Mouse (Mus musculus) left cerebral cortex, adult 11 months (tissue): ENCODE measurements at regions not wholly inside any gene's neighbourhood (a gene's known extent, or its start where the extent isn't known, plus 50 kb on each side); places are given as distances from the start of the nearest gene placed in this dataset.

Experiments
- DNase-seq: peaks from one replicate; pipeline ENCODE4 v3.0.0; 2022; ENCODE audit warnings: low spot score

- DNase-seq: no peak
Observed at GRCm38 (mm10) chr3:17772886-17773285, 175.3 kb upstream of the Cypt12 start.

DNA sequence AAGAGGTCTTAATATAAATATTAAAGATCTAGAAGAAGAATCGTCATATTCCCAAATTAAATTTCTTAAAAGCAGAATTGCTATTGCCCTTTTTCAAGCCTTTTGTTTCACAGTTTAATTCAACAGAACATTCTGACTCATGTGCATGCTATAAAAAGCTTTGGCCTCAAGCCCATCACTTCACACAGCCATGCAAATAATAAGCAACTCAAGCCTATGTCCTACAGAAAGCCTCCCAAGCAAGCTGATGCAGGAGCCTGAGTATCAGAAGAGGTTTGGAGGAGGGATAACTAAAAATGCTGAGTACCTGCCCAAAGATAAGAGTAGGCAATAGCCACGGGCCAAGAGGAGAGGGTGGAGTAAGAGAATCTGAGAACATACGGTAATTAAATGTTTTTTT, 169.1 kb upstream of the Cypt12 start:
- no peak for DNase-seq

DNA sequence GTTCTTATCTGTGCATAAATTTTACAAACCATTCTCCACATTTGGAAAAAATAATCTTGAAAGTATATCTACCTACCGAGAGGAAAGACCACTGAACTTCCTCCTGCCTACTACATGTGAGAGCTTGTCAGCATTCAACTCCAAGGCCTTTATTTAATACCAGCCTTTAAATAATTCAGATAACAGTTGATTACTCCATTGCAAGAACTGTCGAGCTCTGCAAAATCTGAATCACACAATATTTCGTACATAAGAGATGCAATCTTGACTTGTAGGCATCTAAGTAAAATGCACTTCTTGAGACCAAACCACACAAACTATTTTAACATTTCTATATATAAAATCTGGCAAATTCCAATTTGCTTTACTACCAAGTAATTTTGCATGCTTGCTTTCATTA, 164.1 kb upstream of the Cypt12 start:
- DNase-seq: no peak

- no peak for DNase-seq
Observed at GRCm38 (mm10) chr3:17784587-17784986, 163.6 kb upstream of the Cypt12 start.

- no peak for DNase-seq
Observed at GRCm38 (mm10) chr3:17785106-17786022, 162.8 kb upstream of the Cypt12 start.

GRCm38 (mm10) chr3:17786023-17786720, 162.0 kb upstream of the Cypt12 start:
- no peak for DNase-seq

- no peak for DNase-seq
Observed at GRCm38 (mm10) chr3:17786721-17787442, 161.3 kb upstream of the Cypt12 start.

- no peak for DNase-seq
Observed at GRCm38 (mm10) chr3:17787443-17788333, 160.5 kb upstream of the Cypt12 start.

- DNase-seq: no peak
Observed at GRCm38 (mm10) chr3:17788334-17788720, 159.9 kb upstream of the Cypt12 start.

- DNase-seq: no peak
Observed at GRCm38 (mm10) chr3:17788778-17789299, 159.4 kb upstream of the Cypt12 start.

DNA sequence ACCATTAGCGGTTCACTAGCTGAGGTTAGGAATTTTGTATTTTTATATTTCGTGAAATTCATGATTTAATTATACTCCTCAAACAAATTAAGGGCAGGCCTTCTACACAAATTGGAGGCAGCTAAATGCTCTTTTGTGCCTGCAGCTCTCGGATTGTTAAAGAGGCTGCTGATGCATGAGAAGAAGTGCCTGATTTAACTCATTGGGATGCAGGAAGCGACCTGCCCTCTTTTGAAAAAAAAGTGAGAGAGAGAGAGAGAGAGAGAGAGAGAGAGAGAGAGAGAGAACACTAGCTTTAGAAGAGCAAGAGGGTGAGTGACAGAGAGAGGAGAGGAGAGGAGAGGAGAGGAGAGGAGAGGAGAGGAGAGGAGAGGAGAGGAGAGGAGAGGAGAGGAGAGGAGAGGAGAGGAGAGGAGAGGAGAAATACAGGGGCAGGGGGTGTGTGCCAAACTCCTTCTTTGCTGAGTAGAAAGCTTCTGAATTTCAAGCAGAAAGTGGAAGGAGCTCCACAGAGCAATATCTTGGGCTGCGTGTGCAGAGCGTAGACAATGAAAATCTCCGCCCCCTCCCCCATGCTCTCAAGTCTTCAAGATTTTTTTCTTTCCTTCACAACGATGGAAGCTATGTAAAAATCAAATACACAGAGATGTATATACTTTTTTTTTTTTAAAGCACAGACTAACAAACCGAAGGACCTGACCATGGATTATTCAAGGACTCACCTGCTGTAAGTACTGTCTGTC, 158.6 kb upstream of the Cypt12 start:
- peak; percentile 43 for DNase-seq

GRCm38 (mm10) chr3:17790331-17790730, 157.9 kb upstream of the Cypt12 start:
- DNase-seq: peak; percentile 33

DNA sequence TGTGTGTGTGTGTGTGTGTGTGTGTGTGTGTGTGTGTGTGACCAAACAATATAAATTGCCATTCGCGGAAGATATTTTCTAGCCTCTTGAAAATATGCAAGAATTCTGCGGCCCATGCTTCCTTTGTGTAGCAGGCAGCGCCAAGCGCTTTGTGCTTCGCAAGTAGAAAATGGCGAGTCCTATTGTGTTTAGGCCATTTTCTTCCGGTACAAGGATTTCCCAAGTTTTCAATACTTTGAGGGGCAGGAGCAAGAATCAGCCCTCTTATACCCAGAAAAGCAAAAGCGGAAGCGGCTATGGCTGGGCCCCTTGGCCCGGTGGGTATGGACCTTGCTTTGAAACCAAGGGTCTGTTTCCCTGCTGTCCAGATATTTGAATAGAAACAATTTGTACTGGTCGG, 157.4 kb upstream of the Cypt12 start:
- DNase-seq: no peak

- DNase-seq: no peak
Observed at GRCm38 (mm10) chr3:17791381-17792320, 156.6 kb upstream of the Cypt12 start.

- DNase-seq: no peak
Observed at GRCm38 (mm10) chr3:17792537-17793039, 155.6 kb upstream of the Cypt12 start.

DNA sequence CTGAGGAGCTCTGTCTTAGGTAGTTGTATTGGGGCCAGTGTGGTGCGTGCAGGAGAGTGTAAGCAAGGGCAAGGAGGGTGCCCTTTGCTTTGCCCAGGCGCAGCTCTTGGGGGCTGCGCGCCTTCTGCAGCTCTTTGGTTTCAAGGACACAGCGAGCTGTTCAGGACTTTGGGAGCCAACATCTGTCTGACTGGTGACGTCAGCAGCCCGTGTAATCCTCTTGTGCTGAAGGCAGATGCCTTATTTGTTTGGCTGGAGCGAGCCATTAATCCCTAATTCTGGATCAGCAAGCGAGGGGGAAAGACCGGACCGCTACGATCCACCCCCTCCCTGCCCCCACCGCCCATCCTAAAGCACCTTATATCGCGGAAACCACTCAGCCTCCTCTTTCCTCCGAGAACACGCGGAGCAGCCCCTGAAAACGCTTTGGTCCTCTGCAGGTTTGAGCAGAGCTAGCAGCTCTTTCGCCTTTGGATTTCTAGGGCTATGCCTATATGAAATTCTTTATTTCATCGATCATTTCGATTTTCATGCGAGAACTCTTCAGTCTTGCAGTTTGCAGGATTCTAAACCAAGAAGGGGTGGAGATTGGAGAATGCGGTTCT, 154.5 kb upstream of the Cypt12 start:
- DNase-seq: peak; percentile 74

DNA sequence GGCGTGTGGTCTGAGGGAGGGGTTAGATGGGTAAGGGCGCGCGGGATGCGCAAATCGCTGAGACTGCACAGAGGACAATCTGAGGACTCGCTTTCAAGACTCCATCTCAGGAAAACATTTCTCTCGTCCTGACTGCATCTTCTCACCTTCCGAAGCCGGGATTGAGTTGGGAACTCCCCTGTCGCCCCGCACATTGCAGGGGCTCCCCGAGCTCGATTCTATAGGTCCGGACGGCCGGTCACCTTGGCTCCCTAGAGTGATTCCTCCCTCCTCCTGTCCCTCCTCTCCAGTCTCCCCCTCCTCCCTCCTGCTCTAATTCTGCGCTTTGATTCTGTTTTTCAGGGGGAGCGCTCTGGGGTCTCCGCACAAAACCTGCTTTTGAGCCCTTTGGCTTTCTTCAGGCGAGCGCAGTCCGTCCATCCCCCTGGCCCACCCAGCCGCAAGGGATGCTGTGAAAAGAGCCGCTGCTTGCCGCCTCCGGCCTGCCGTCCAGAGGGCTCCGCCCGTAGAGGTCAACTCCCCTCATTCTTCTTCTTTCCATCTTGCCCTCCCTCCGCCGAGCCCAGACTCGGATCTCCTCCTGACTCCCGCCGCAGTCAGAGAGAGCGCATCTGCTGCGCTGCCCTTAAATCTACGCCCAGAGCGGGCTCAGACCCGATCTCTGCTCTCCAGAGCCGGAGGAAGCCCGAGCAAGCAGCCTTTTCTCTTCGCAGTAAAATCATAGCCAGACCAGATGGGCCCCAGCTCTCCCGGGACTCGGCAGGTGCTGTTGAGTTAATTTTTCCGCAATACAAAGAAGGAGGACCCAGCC, 153.8 kb upstream of the Cypt12 start:
- DNase-seq: peak; percentile 62
